Mouse (Mus musculus) spleen, adult 2 months (tissue): Measurements from ENCODE around the gene Elovl2.

Experiments used
- CTCF ChIP-seq: fragments of 200-500 bp; IDR thresholded peaks from 2 replicates; pipeline ENCODE4 v1.5.1; 2011; ENCODE audit warnings: mild to moderate bottlenecking, inconsistent platforms; ENCODE audit not compliant: insufficient read depth, insufficient read length, insufficient replicate concordance; ENCODE audit errors: extremely low read depth
- POLR2A ChIP-seq: fragments of 200-500 bp; IDR thresholded peaks from 2 replicates; pipeline ENCODE4 v1.6.1; 2011; ENCODE audit warnings: low read depth, low read length, inconsistent platforms

DNA sequence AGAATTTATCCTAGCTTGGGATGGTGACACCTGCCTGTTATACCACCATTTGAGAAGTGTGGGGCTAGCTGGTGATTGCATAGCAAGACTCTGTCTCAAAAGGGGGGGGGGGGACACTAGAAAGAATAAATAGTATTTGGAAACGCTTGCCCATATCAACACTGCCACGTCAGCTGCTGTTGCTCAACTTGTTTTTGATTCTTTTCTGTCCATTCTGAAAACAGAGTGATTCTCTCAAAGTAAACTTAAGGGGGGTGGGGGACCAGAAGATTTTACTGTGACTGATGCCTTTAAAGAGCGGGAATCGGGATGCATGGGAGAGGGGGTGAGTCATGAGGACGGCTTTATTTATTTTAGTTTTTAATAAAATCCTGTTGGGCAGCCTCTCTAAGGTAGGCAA is 6.3 kb upstream of the Elovl2 start:
- TF ChIP-seq POLR2A (no peak), CTCF (no peak)
